Mouse (Mus musculus) adrenal gland, postnatal 36 days (tissue): ENCODE results near the gene Pigp. TPM values are rescaled to one million over a fixed set of nuclear protein-coding genes. Genes with fewer than 3 reads are reported as not detected.

Experiments
- DNase-seq, 2 experiments: peaks; one replicate each; pipeline ENCODE4 v3.0.0; 2021; ENCODE audit warnings: mixed read lengths in 1 of 2
- total RNA-seq, 2 experiments: library from RNA; stranded (reverse); gene quantifications; 2 replicates each; pipeline ENCODE4 v1.2.3; 2021

The Pigp gene
- total RNA-seq, 2 experiments from 2014 or later, result 68.8 to 122 TPM

- DNase-seq, result no peak
Observed at GRCm38 (mm10) chr16:94323681-94324080, 48.0 kb downstream of the Pigp start.

DNA sequence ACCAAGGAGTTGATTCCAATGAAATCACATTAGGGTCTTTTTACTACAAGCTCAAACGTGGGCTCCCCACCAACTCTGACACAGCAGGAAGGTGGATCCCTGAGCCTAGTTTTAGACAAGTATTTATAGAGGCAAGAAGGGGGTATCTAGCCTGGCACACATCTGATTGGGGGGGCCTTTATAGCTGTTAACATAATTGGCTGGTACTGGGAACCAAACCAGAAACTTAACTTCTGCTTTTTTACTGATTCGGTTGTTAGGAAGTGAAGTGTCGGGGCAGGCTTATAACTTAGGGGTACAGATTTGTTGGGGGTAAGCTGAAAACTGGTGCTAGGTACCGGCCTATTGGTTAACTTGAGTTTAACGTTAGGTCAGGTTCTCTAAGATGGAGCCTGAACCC is 51.4 kb downstream of the Pigp start:
- no peak for DNase-seq

- DNase-seq, result peak; percentile 58 to 72
Observed at GRCm38 (mm10) chr16:94317752-94318151, 53.9 kb downstream of the Pigp start.

- DNase-seq, result no peak
Observed at GRCm38 (mm10) chr16:94315215-94315614, 56.4 kb downstream of the Pigp start.

- DNase-seq, result no peak
Observed at GRCm38 (mm10) chr16:94314626-94315025, 57.0 kb downstream of the Pigp start.

- peak; percentile 99 for DNase-seq
Observed at GRCm38 (mm10) chr16:94313229-94314030, 58.2 kb downstream of the Pigp start, which contains the start of gene Hlcs. Gene Hlcs, minus strand, starts transcription at chr16:94313571.

DNA sequence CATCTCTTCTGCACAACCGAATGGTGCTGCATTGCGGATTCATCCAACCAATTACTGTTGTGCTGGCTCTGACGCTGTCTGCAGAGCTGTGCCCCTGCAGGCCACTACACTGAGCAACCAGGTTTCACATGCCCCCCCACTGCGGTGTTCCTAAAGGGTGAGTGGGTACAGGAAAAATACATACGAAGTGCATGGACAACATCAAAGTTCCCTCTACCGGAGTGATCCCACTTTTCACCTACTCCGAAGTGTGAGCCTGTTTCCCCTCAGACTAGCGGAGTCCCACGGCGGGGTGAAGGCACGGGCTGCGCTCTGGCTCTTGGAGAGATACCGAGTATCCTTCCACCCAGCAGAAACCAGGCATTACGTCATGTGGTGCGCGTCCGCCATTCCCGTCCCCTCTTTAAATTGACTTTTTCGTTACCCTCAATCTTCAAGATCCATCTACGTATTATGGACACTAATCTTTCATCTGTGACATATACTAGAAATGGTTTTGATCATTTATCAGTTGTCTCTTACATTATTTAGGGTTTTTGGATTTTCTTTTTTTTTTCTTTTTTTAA is 58.9 kb downstream of the Pigp start:
- DNase-seq, result peak; percentile 77 to 86

- no peak for DNase-seq
Observed at GRCm38 (mm10) chr16:94311931-94312330, 59.7 kb downstream of the Pigp start.

GRCm38 (mm10) chr16:94311416-94311815 is 60.2 kb downstream of the Pigp start:
- no peak for DNase-seq

DNA sequence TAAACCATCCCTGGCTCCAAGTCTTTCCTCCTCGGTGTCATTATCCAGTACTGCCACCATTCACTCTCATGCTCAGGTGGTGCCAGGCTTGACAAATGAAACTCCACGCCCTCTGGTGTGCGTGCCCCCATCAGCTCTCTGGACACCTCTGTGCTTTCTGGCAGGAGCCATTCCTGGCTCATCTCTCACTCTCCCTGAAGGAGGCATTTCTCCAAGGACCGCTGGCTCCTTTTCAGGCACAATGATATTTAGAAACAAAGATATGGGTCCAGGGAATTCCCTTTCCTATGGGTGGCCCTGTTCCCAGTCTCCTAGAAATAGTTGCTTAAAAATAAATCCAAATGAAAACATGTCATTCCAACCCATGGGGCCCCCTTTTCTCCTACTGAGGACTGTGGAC is 62.6 kb downstream of the Pigp start:
- DNase-seq, result peak in 1 of 2 experiments; percentile 24

Other genes starting within 250 kb of the Pigp start
- 10 to 100 TPM; 13.6 to 18.3 TPM for gene Hlcs, start 58.3 kb downstream of the Pigp start, total RNA-seq
- 1 to 10 TPM; 4.1 to 6.0 TPM for gene Ripply3, start 43.4 kb downstream of the Pigp start, total RNA-seq
- 100 to 1,000 TPM in 1 of 2 experiments, 10 to 100 TPM in 1; 96.4 to 119 TPM for gene Ttc3, start 1.2 kb downstream of the Pigp start, total RNA-seq
- gene Vps26c, start 155.0 kb upstream of the Pigp start, total RNA-seq, result 10 to 100 TPM; 60.6 to 73.2 TPM
- 10 to 100 TPM; 68.7 to 77.0 TPM for gene Dyrk1a, start 198.2 kb upstream of the Pigp start, total RNA-seq